In genomic region chr12:76727955-76728354, GRCm38 (mm10) we compare ENCODE assay signal across 24 mouse cellular contexts.
"Had no signal": no experiment of that assay in that cellular context is flagged by ENCODE, and none has a peak within 500 bp of the region (broad histone marks: within the 10 kb centered on the region; RNA-seq: fewer than 3 reads in every experiment).

No protein-coding gene starts in this region.

- H3K4me2 ChIP-seq: heart, embryonic 12.5 days; hindbrain, embryonic 12.5 days; hindbrain, embryonic 14.5 days; intestine, embryonic 15.5 days; limb, embryonic 12.5 days; liver, embryonic 12.5 days; liver, embryonic 15.5 days had no signal

- H3K9ac ChIP-seq: heart, embryonic 12.5 days; hindbrain, embryonic 12.5 days; hindbrain, embryonic 14.5 days; intestine, embryonic 15.5 days; limb, embryonic 12.5 days; liver, embryonic 12.5 days; liver, embryonic 15.5 days; liver, postnatal 0 days had no signal

- H3K36me3 ChIP-seq: heart, embryonic 12.5 days; hindbrain, embryonic 10.5 days; hindbrain, embryonic 12.5 days; intestine, embryonic 15.5 days; limb, embryonic 10.5 days; limb, embryonic 12.5 days; liver, embryonic 12.5 days; liver, embryonic 15.5 days had no signal

- H3K4me1 ChIP-seq: heart, embryonic 12.5 days; hindbrain, embryonic 10.5 days; hindbrain, embryonic 12.5 days; intestine, embryonic 15.5 days; limb, embryonic 10.5 days; limb, embryonic 12.5 days; liver, embryonic 12.5 days; liver, embryonic 15.5 days had no signal

- H3K27ac ChIP-seq: heart, adult 2 months; hindbrain, embryonic 10.5 days; hindbrain, embryonic 12.5 days; hindbrain, embryonic 14.5 days; intestine, embryonic 15.5 days; layer of hippocampus, adult 2 months; limb, embryonic 10.5 days; limb, embryonic 12.5 days; liver, embryonic 12.5 days; liver, embryonic 15.5 days had no signal

- ATAC-seq: hindbrain, embryonic 16.5 days; inflammation-experienced regulatory T-cells, adult 6 months; intestine, embryonic 15.5 days; intestine, postnatal 0 days; liver, embryonic 12.5 days; liver, postnatal 0 days had no signal

- DNase-seq: gastrocnemius, postnatal 14 days; heart, adult 2 months; heart, postnatal 10 days; heart, postnatal 4 days; kidney, adult 18-20 months; kidney, adult 8-10 months; kidney, postnatal 10 days; kidney, postnatal 25 days; kidney, postnatal 4 days; liver; liver, postnatal 0 days had no signal

- H3K9me3 ChIP-seq: hindbrain, embryonic 10.5 days; hindbrain, embryonic 12.5 days; intestine, embryonic 15.5 days; limb, embryonic 10.5 days; liver, embryonic 15.5 days had no signal

- H3K4me3 ChIP-seq: heart, adult 2 months; heart, embryonic 12.5 days; hindbrain, embryonic 10.5 days; hindbrain, embryonic 12.5 days; intestine, embryonic 15.5 days; layer of hippocampus, adult 2 months; limb, embryonic 10.5 days; limb, embryonic 12.5 days; liver, embryonic 12.5 days; liver, embryonic 15.5 days had no signal

- H3K27me3 ChIP-seq: hindbrain, embryonic 12.5 days; intestine, embryonic 15.5 days; limb, embryonic 12.5 days had no signal
